Mouse (Mus musculus): ENCODE data around the gene Gpm6b.

The Gpm6b gene

GRCm38 (mm10) chrX:166238831-166239460 is at the start of gene Gpm6b:
Gene Gpm6b, plus strand, starts transcription at chrX:166238911.
- no peak for DNase-seq (ENCODE audit: low read depth, low spot score)

- no peak for DNase-seq (ENCODE audit: low read depth, low spot score)
Observed at GRCm38 (mm10) chrX:166196327-166196726, 42.4 kb upstream of the Gpm6b start.

GRCm38 (mm10) chrX:166198266-166198665 is 40.4 kb upstream of the Gpm6b start:
- DNase-seq (ENCODE audit: low read depth, low spot score): no peak

- DNase-seq (ENCODE audit: low read depth, low spot score): no peak
Observed at GRCm38 (mm10) chrX:166199812-166200211, 38.9 kb upstream of the Gpm6b start.

GRCm38 (mm10) chrX:166214576-166214975 is 24.1 kb upstream of the Gpm6b start:
- DNase-seq (ENCODE audit: low read depth, low spot score): no peak

- no peak for DNase-seq (ENCODE audit: low read depth, low spot score)
Observed at GRCm38 (mm10) chrX:166216248-166216647, 22.5 kb upstream of the Gpm6b start.

- no peak for DNase-seq (ENCODE audit: low read depth, low spot score)
Observed at GRCm38 (mm10) chrX:166216720-166217119, 22.0 kb upstream of the Gpm6b start.

GRCm38 (mm10) chrX:166219331-166219730 is 19.4 kb upstream of the Gpm6b start:
- no peak for DNase-seq (ENCODE audit: low read depth, low spot score)

- no peak for DNase-seq (ENCODE audit: low read depth, low spot score)
Observed at GRCm38 (mm10) chrX:166226856-166227255, 11.9 kb upstream of the Gpm6b start.

- DNase-seq (ENCODE audit: low read depth, low spot score): no peak
Observed at GRCm38 (mm10) chrX:166229750-166230149, 9.0 kb upstream of the Gpm6b start.

- DNase-seq (ENCODE audit: low read depth, low spot score): no peak
Observed at GRCm38 (mm10) chrX:166230515-166231267, 8.0 kb upstream of the Gpm6b start.

GRCm38 (mm10) chrX:166236131-166236530 is 2.6 kb upstream of the Gpm6b start:
- DNase-seq (ENCODE audit: low read depth, low spot score): no peak

- no peak for DNase-seq (ENCODE audit: low read depth, low spot score)
Observed at GRCm38 (mm10) chrX:166239520-166239919, 809 bp downstream of the Gpm6b start.

GRCm38 (mm10) chrX:166240751-166241150 is 2.0 kb downstream of the Gpm6b start:
- no peak for DNase-seq (ENCODE audit: low read depth, low spot score)

GRCm38 (mm10) chrX:166243261-166243885 is 4.7 kb downstream of the Gpm6b start:
- DNase-seq (ENCODE audit: low read depth, low spot score): no peak

- no peak for DNase-seq (ENCODE audit: low read depth, low spot score)
Observed at GRCm38 (mm10) chrX:166271489-166271888, 32.8 kb downstream of the Gpm6b start.

- no peak for DNase-seq (ENCODE audit: low read depth, low spot score)
Observed at GRCm38 (mm10) chrX:166272646-166273045, 33.9 kb downstream of the Gpm6b start.

GRCm38 (mm10) chrX:166279861-166280260 is 41.1 kb downstream of the Gpm6b start:
- DNase-seq (ENCODE audit: low read depth, low spot score): no peak

GRCm38 (mm10) chrX:166286760-166287483 is 48.2 kb downstream of the Gpm6b start:
- no peak for DNase-seq (ENCODE audit: low read depth, low spot score)

GRCm38 (mm10) chrX:166291266-166291665 is 52.6 kb downstream of the Gpm6b start:
- DNase-seq (ENCODE audit: low read depth, low spot score): no peak

GRCm38 (mm10) chrX:166293465-166293864 is 54.8 kb downstream of the Gpm6b start:
- DNase-seq (ENCODE audit: low read depth, low spot score): no peak

GRCm38 (mm10) chrX:166302791-166303190 is 64.1 kb downstream of the Gpm6b start:
- DNase-seq (ENCODE audit: low read depth, low spot score): no peak
